Mouse (Mus musculus): Measurements from ENCODE around the gene Tenm3. TPM values are rescaled to one million over a fixed set of nuclear protein-coding genes. Genes with fewer than 3 reads are reported as not detected.

Tenm3 gene
- 7.0 and 7.1 TPM in 2 replicates for polyA plus RNA-seq (2015; fragmentation: Nextera tagmentation; extraction: Ambion mirVana)

DNA sequence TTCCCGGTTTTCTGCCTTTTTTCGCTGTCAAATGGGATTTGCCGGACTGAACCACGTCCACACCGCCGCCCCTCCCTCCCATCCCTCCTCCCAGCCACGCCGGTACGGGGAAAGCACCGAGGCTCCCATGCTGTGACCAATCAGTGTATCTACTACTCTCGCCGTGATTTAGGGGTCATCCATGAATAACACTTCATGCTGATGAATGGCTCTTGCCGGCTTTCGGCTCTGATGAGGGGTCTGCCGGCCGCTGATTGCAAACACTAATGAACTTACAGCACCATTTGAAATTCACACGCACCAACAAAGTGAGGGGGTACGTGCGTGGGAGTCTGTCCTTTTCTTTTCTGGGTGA lies at the start of gene Tenm3:
Gene Tenm3 (minus strand): TSS at position 21 of the 355 bp plus-strand sequence.
- no peaks in the 10 kb centered on the region for H3K9me3 ChIP-seq
- H3K4me1 ChIP-seq: peaks cover 22% of the 10 kb centered on the region
- H3K9ac ChIP-seq: peak within 1 kb of the TSS; percentile 80
- H3K27ac ChIP-seq (replicated peaks): peak within 1 kb of the TSS; percentile 51
- H3K4me2 ChIP-seq: peak within 1 kb of the TSS; percentile 97
- ATAC-seq (ENCODE audit: extremely low read depth, insufficient number of reproducible peaks, low FRiP score, low TSS enrichment): no peak
- H3K4me3 ChIP-seq: peak within 1 kb of the TSS; percentile 81
- peaks cover 72% of the 10 kb centered on the region for H3K27me3 ChIP-seq (replicated peaks)
- H3K36me3 ChIP-seq: no peaks in the 10 kb centered on the region
- WGBS: 0% methylated on average over 19 of the region's 19 CpGs

DNA sequence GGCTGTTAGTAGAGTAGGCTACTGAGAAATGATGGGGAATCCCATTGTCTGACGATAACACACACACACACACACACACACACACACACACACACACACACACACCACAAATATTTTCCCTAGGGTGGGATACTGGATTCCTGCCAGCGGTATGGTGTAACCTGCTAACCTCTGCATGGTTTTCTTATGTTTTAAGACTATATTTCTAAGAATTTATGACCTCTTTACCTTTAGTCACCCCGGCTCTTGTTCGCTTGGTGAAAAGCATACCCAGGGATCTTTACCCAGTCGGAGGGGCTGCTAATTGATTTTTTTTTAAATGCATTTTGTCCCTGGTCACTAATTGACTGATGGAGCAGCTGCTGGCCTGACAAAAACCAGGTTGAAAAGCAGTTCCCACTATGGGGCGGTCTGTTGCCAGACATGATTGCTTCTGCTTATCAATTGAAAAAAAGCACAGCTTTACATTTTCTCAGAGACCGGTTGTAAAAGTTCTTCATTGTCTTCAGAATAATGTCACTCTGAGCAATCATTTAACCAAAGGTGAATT lies 46.5 kb upstream of the Tenm3 start:
- peaks cover 4% of the 10 kb centered on the region; the same call in 1 of the 2 replicates for H3K4me1 ChIP-seq
- H3K9me3 ChIP-seq: no peaks in the 10 kb centered on the region
- no peak overlapping the region for H3K27ac ChIP-seq (replicated peaks)
- no peaks in the 10 kb centered on the region for H3K36me3 ChIP-seq
- no peak for ATAC-seq (ENCODE audit: extremely low read depth, insufficient number of reproducible peaks, low FRiP score, low TSS enrichment)
- H3K27me3 ChIP-seq (replicated peaks): no peaks in the 10 kb centered on the region
- H3K4me3 ChIP-seq: no peak overlapping the region
- H3K4me2 ChIP-seq: no peak overlapping the region
- no peak overlapping the region for H3K9ac ChIP-seq
- WGBS: 62% methylated on average over 7 of the region's 7 CpGs

DNA sequence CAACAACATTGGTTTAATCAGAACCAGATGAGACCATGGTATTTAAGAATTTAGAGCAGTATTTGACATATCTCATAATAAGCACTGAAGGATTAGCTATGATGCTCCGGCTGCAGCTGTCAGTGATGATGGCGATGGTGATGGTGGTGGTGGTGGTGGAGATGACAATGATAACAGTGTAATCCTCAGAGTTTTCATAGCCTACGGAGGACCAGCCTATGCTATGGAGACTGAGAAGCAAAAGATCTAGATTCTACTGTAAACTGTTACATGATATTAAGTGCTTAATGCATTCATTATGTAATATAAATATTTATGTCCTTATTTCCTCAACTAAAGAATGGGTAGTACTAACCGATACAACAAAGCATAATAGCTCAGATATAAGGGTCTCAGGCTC lies 40.5 kb upstream of the Tenm3 start:
- Histone ChIP-seq H3K9me3 (no peaks in the 10 kb centered on the region), H3K4me3 (no peak overlapping the region), H3K36me3 (no peaks in the 10 kb centered on the region), H3K27ac (replicated peaks) (no peak overlapping the region), H3K9ac (no peak overlapping the region), H3K4me2 (no peak overlapping the region), H3K4me1 (0 out of 2 replicates have a peak, but pooled peaks cover 4% of the 10 kb centered on the region), H3K27me3 (replicated peaks) (no peaks in the 10 kb centered on the region; the same call in 1 of the 2 replicates)
- no peak for ATAC-seq (ENCODE audit: extremely low read depth, insufficient number of reproducible peaks, low FRiP score, low TSS enrichment)
- WGBS: 80% methylated on average over 4 of the region's 4 CpGs

DNA sequence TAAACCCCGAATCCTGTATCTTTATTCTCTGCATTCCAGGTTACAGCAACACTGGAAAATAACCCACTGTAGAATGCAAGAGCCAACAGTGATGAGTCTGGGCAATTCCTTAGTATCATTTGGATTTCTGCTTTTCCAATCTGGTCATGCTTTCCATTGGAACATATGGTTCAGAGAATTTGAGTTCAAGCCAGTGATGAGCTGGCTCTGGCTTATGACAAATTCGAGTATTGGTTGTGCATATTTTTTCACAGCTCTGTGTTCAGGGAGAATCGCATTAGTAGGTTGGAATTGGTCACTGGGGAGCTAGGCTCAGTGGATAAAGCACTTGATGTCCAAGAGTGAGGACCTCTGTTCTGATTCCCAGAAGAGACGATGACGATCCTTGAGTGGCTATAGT lies 36.8 kb upstream of the Tenm3 start:
- Histone ChIP-seq H3K27me3 (replicated peaks) (no peaks in the 10 kb centered on the region; the same call in 1 of the 2 replicates), H3K9me3 (no peaks in the 10 kb centered on the region), H3K4me1 (no peaks in the 10 kb centered on the region), H3K36me3 (no peaks in the 10 kb centered on the region), H3K27ac (replicated peaks) (no peak overlapping the region), H3K4me2 (no peak overlapping the region), H3K9ac (no peak overlapping the region), H3K4me3 (no peak overlapping the region)
- no peak for ATAC-seq (ENCODE audit: extremely low read depth, insufficient number of reproducible peaks, low FRiP score, low TSS enrichment)
- WGBS: 81% methylated on average over 5 of the region's 5 CpGs

DNA sequence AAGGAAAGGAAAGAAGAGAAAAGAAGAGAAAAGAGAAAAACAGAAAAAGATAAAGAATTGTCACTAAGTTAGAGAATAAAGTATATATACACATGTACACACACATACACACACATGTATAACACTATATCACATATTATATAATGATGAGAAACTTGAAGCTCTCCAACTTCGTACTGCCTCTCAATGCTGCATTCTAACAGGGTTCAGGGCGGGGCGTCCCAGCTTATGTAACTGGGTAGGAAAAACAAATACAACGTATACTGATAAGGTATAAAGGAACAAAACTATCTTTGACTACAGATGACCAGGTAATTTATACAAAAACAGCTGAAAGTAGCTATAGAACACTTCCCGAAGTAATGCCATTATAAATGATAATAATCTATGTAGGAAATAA lies 22.2 kb upstream of the Tenm3 start:
- Histone ChIP-seq H3K27me3 (replicated peaks) (no peaks in the 10 kb centered on the region), H3K9me3 (no peaks in the 10 kb centered on the region)
- WGBS: 70% methylated on average over 5 of the region's 5 CpGs

DNA sequence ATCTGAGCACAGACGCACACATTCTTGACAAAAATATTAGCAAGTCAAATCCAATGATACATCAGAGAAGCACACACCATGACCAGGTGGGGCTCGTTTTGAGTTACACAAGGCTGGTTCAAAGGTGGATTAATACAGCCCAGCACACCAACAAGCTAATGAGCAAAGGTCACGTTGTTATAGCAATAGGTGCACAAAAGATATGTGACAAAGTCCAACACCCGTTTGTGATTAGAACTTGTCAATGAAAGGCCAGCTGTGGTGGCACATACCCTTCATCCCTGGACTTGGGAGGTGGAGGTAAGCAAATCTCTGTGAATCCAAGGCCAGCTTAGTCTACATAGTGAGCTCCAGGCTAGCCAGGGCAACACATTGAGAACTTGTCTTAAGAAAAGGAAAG lies 21.7 kb upstream of the Tenm3 start:
- H3K9ac ChIP-seq: no peak overlapping the region
- no peak overlapping the region for H3K4me2 ChIP-seq
- H3K27ac ChIP-seq (replicated peaks): no peak overlapping the region
- 66% methylated on average over 4 of the region's 4 CpGs for WGBS
- H3K36me3 ChIP-seq: no peaks in the 10 kb centered on the region
- no peaks in the 10 kb centered on the region for H3K9me3 ChIP-seq
- H3K27me3 ChIP-seq (replicated peaks): no peaks in the 10 kb centered on the region
- no peaks in the 10 kb centered on the region for H3K4me1 ChIP-seq
- H3K4me3 ChIP-seq: no peak overlapping the region
- ATAC-seq (ENCODE audit: extremely low read depth, insufficient number of reproducible peaks, low FRiP score, low TSS enrichment): no peak

More for the DNA sequence above, 22.2 kb upstream of the Tenm3 start:
- no peak overlapping the region for H3K27ac ChIP-seq (replicated peaks)
- no peak overlapping the region for H3K4me3 ChIP-seq
- no peak for ATAC-seq (ENCODE audit: extremely low read depth, insufficient number of reproducible peaks, low FRiP score, low TSS enrichment)
- H3K9ac ChIP-seq: no peak overlapping the region
- H3K36me3 ChIP-seq: no peaks in the 10 kb centered on the region
- no peaks in the 10 kb centered on the region for H3K4me1 ChIP-seq
- H3K4me2 ChIP-seq: no peak overlapping the region

DNA sequence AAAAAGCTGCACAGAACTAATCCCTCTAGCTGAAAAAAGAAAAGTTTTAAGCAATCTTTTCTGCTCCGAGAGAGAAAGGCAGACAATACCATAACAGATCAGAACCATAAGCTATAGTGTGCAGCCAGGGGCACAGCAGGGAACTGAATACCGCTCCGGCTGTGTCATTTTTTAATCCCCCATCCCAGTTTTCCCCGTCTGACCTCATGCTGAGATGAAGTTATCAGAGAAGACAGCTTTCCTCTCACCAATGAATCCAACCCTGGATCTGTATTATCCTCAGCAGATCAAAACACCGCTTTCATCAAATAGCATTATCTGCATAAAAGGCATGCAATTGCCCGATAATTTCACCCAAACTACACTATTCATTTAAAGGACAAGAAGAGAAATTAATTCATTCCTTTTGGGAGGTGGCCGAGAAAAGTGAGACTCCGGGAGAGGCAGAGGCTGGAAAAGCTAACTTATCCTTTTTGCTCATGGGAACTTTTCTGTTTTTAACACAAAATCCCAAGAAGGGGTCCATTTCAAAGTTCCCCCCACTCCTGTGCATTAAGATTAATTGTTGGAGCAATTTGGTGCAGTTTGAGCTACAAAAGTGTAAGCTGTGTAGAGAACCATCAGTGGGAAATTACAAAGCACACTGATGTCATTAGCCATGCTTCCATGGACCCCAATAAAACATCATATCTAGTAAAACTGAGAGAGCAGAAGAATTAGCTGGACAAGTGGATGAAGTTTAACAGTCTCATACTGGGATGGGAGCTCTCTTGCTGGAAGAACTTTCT lies 6.7 kb upstream of the Tenm3 start:
- Histone ChIP-seq H3K9me3 (no peaks in the 10 kb centered on the region), H3K27ac (replicated peaks) (no peak overlapping the region), H3K27me3 (replicated peaks) (peaks cover 41% of the 10 kb centered on the region), H3K4me2 (no peak overlapping the region), H3K4me1 (no peaks in the 10 kb centered on the region), H3K9ac (no peak overlapping the region), H3K36me3 (no peaks in the 10 kb centered on the region), H3K4me3 (no peak overlapping the region)
- ATAC-seq (ENCODE audit: extremely low read depth, insufficient number of reproducible peaks, low FRiP score, low TSS enrichment): no peak
- WGBS: 63% methylated on average over 8 of the region's 8 CpGs

DNA sequence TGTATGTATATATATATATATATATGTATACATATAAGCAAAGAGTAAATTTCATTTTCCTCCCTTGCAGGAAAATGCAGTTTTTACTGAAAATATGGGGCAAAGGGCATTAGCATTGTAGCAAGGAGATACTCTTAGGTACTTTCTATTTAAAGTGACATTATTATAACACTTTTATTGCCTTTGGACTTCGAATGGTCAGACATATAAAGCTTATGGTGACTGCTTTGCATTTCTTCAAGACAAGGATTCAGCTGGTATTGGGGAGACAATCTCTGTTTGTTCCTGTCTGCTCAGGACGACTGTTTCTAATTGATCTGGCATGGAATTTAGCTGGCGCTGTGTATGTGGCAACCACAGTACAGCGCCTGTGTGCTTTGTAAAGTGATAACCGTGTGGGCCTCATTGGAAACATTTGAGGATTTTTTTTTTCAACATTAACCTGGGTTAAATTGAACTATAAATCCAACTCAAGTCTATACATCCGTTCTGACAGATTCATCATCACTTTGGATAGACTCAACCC lies 5.4 kb upstream of the Tenm3 start:
- Histone ChIP-seq H3K27me3 (replicated peaks) (peaks cover 54% of the 10 kb centered on the region), H3K9ac (no peak overlapping the region), H3K27ac (replicated peaks) (no peak overlapping the region), H3K4me3 (no peak overlapping the region), H3K9me3 (no peaks in the 10 kb centered on the region), H3K4me1 (peaks cover 9% of the 10 kb centered on the region), H3K36me3 (no peaks in the 10 kb centered on the region), H3K4me2 (no peak overlapping the region)
- WGBS: 68% methylated on average over 6 of the region's 6 CpGs
- no peak for ATAC-seq (ENCODE audit: extremely low read depth, insufficient number of reproducible peaks, low FRiP score, low TSS enrichment)

DNA sequence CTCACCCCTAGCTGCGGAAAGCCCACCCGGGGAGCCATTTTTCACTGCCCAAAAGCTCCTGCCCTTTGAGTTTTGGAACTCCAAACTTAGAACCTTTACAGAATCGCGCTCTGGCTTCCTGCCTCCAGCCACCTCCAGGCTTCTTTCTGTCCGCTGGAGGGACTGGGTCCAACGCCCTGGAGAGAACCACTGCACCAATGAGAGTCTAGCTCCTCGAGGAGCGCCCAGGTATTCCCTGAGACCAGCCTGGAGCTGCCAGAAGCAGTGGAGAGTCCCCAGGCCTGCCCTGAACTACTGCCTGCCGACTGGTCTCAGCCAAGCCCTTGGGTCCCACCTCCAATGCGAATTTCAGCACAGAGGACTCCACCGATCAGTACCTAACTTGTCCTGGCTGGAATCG lies 1.2 kb upstream of the Tenm3 start:
- Histone ChIP-seq H3K9ac (peak overlapping the region; percentile 80; the same call in 1 of the 2 replicates), H3K36me3 (no peaks in the 10 kb centered on the region), H3K9me3 (no peaks in the 10 kb centered on the region), H3K4me3 (peak overlapping the region; percentile 81), H3K27me3 (replicated peaks) (peaks cover 71% of the 10 kb centered on the region), H3K4me1 (peaks cover 22% of the 10 kb centered on the region), H3K4me2 (peak overlapping the region; percentile 97), H3K27ac (replicated peaks) (no peak overlapping the region)
- ATAC-seq (ENCODE audit: extremely low read depth, insufficient number of reproducible peaks, low FRiP score, low TSS enrichment): no peak
- WGBS: 6% methylated on average over 12 of the region's 12 CpGs

DNA sequence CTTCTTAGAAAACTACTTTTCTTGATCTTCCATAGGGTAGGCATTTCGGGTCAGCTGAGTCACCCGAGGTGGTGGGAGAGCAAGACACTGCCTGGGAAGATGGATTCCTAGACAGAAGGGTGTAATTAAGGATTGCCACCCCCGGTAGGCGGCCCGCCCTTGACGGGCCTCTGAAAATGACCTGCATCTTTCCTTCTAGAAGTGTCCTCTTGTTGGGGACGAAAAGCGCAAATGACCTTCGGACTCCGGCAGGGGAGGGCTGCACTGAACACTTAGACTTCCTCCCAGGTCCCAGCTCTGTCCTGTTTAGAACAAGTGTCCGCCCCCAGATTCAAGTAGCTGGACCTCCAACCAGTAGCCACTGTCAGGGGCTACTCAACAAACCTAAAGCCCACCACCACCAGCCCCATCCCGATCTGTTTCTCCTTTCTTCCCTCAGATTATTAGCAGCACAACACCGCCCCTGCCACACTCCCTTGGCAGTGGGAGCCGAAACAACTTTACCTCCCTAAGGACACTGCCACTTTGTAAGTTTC lies 687 bp upstream of the Tenm3 start:
- Histone ChIP-seq H3K27ac (replicated peaks) (no peak overlapping the region; the same call in 1 of the 2 replicates), H3K4me2 (peak overlapping the region; percentile 97), H3K4me1 (peaks cover 22% of the 10 kb centered on the region), H3K4me3 (peak overlapping the region; percentile 81), H3K27me3 (replicated peaks) (peaks cover 72% of the 10 kb centered on the region), H3K9ac (peak overlapping the region; percentile 80; the same call in 1 of the 2 replicates), H3K9me3 (no peaks in the 10 kb centered on the region), H3K36me3 (no peaks in the 10 kb centered on the region)
- no peak for ATAC-seq (ENCODE audit: extremely low read depth, insufficient number of reproducible peaks, low FRiP score, low TSS enrichment)
- WGBS: under 1% methylated on average over 14 of the region's 14 CpGs

DNA sequence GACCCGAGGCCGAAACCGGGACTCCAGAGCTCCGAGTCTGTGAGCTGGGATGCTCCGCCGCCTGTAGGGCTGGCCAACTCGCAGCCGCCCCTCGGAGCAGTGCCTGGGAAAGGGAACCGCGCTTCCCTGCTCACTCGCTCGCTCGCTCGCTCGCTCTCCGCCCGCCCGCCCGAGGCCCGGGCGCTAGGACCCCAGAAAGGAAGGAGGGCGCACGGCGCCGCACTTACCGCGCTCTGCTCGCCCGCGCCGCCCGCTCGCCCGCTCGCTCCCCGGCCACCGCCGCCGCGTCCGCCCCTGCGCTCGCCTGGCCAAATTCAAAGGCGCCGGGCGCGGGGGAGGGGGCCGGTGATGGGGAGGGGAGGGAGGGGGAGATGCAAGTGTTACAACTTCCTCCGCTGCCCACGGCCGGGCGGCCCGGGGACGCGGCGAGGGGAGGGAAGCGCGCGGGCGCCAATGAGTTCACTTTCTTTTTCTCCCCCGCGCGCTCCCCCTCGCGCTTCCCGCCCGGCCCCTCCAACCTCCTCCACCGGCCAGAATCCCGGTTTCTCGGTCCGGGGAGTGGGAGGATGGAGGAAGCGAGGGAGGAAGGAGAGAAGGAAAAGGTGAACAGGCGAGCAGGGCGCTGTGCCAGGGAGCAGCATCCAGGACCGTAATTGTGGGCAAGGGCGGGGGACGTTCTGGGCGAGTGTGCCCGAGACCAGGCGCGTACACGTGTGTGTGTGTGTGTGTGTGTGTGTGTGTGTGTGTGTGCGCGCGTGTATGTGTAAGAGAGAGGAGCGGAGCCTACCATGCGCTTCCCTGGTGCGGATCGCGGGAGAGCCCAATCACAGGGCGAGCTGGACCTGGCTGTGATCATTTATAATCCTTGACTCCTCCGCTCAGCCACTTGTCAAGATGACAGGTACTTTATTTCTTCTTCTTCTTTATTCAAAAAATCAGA lies 490 bp downstream of the Tenm3 start:
- H3K9ac ChIP-seq: peak overlapping the region; percentile 80
- peaks cover 22% of the 10 kb centered on the region for H3K4me1 ChIP-seq
- H3K4me3 ChIP-seq: peak overlapping the region; percentile 81
- peak overlapping the region; percentile 51 for H3K27ac ChIP-seq (replicated peaks)
- ATAC-seq (ENCODE audit: extremely low read depth, insufficient number of reproducible peaks, low FRiP score, low TSS enrichment): peak; percentile 29
- H3K36me3 ChIP-seq: no peaks in the 10 kb centered on the region
- no peaks in the 10 kb centered on the region for H3K9me3 ChIP-seq
- peaks cover 70% of the 10 kb centered on the region for H3K27me3 ChIP-seq (replicated peaks)
- under 1% methylated on average over 41 of the region's 93 CpGs for WGBS
- peak overlapping the region; percentile 97 for H3K4me2 ChIP-seq
